Mouse (Mus musculus): Measurements from ENCODE around the gene Plpp1.

DNA sequence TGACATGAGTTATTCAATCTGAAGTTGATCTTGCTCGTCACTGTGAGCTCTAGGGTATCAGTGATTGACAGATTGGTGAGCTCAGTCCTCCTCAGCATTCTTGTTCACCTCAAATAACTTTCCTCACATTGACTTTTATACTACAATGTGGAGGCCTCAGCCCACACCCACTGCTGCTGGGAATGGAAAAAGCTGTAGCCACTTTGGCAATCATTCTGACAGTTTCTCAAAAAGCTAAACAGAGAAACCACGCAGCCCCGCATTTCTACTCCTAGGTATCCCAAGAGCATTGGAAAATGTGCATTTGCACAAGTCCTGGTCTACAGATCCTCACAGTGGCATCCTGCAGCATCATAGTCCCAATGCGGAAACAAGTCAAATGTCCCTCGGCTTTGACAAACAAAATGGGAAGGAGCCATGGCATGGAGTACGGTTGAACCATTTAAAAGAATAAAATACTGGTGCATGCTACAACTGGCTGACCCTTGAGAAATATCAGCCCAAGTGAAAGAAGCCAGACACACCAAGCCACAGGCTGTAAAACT is 42.0 kb upstream of the Plpp1 start:
- TF ChIP-seq POLR2A (IDR thresholded peaks at IDR 0.05; ENCODE audit: control insufficient read depth in 1 of 2, insufficient read depth in 1 of 2, low read depth in 1 of 2, low read length in 2 of 2, poor library complexity in 1 of 2): no peak
- TF ChIP-seq GATA1 (IDR thresholded peaks at IDR 0.05; ENCODE audit: low read depth, low read length): no peak
- no peak for TF ChIP-seq MAZ (IDR thresholded peaks at IDR 0.05; ENCODE audit: low read depth, low read length)
- no peak for TF ChIP-seq TCF12 (IDR thresholded peaks at IDR 0.05; ENCODE audit: low read depth, low read length)
- no peak for TF ChIP-seq NELFE (IDR thresholded peaks at IDR 0.05; ENCODE audit: low read depth, low read length)
- no peak for TF ChIP-seq CTCF (IDR thresholded peaks at IDR 0.05 in 2 of 3, conservative IDR thresholded peaks at IDR 0.05 in 1 of 3; ENCODE audit: control insufficient read depth in 1 of 3, insufficient read depth in 1 of 3, low read depth in 2 of 3, low read length in 3 of 3, poor library complexity in 1 of 3, severe bottlenecking in 1 of 3)
- no peak for TF ChIP-seq MEF2A (IDR thresholded peaks at IDR 0.05; ENCODE audit: extremely low read depth, insufficient replicate concordance, low read depth, low read length, poor library complexity, severe bottlenecking)
- no peak for TF ChIP-seq CHD2 (IDR thresholded peaks at IDR 0.05; ENCODE audit: low read length)
- no peak for TF ChIP-seq SIN3A (IDR thresholded peaks at IDR 0.05; ENCODE audit: low read length)
- no peak for TF ChIP-seq MAX (IDR thresholded peaks at IDR 0.05; ENCODE audit: low read length)

Data from MEL (cell line).